20 mouse cellular contexts compared by ENCODE assay signal in the genomic region with DNA sequence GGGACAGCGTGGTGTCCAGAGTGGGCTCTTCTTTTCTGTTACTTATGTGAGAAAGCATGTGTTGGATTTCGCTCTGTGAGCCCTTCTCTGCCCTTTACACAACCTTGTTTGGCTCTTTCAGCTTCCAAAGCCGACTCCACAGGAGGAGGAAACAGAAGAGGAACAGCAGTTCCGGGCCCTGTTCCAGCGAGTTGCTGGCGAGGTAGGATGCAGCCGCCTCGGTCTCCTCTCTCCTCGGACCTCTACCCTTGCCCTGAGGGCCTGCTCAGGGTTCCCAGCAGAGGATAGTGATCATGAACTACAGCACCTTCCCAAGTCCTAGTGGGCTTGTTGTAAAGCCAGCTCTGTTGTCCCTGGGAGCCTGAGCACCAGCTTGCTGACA. TPM values are rescaled to one million over a fixed set of nuclear protein-coding genes. Genes with fewer than 3 reads are reported as not detected.
A peak's percentile ranks its signal among the peaks of the same experiment; 100 is the strongest.
DNase-seq lines count a peak whose midpoint lies in the region; ATAC-seq and TF ChIP-seq lines count a peak whose summit lies in the region.
"Had no signal": no experiment of that assay in that cellular context is flagged by ENCODE, and none has a peak within 500 bp of the region (broad histone marks: within the 10 kb centered on the region; RNA-seq: fewer than 3 reads in every experiment).

No protein-coding gene starts in this region.

- no peaks in the 10 kb centered on the region for H3K36me3 ChIP-seq in heart, embryonic 11.5 days (ENCODE audit: control insufficient read depth, insufficient read depth, low read length)
- no peaks in the 10 kb centered on the region for H3K36me3 ChIP-seq in kidney, embryonic 16.5 days (ENCODE audit: insufficient read depth, low read length)
- H3K36me3 ChIP-seq in lung, postnatal 0 days (ENCODE audit: insufficient read depth, low read length), result no peaks in the 10 kb centered on the region
- H3K36me3 ChIP-seq: embryonic facial prominence, embryonic 12.5 days; heart, embryonic 12.5 days; hindbrain, embryonic 15.5 days; limb, embryonic 15.5 days had no signal

- no peaks in the 10 kb centered on the region for H3K9me3 ChIP-seq in heart, embryonic 11.5 days (replicated peaks; ENCODE audit: control insufficient read depth, low read length)
- H3K9me3 ChIP-seq in kidney, embryonic 16.5 days (ENCODE audit: low read length), result no peaks in the 10 kb centered on the region
- no peaks in the 10 kb centered on the region for H3K9me3 ChIP-seq in lung, postnatal 0 days (ENCODE audit: low read length)
- H3K9me3 ChIP-seq: embryonic facial prominence, embryonic 12.5 days; heart, embryonic 12.5 days; hindbrain, embryonic 15.5 days; limb, embryonic 15.5 days had no signal

- H3K4me3 ChIP-seq in heart, embryonic 11.5 days (ENCODE audit: low read depth, low read length), result no peak overlapping the region
- no peak overlapping the region for H3K4me3 ChIP-seq in kidney, embryonic 16.5 days (ENCODE audit: low read length)
- no peak overlapping the region for H3K4me3 ChIP-seq in lung, postnatal 0 days (ENCODE audit: low read depth, low read length)
- H3K4me3 ChIP-seq: embryonic facial prominence, embryonic 12.5 days; heart, embryonic 12.5 days; hindbrain, embryonic 15.5 days; left cerebral cortex, adult 2 months; limb, embryonic 15.5 days had no signal

- DNase-seq in cerebellum, adult 18-20 months, result peak; percentile 48 to 50
- peak; percentile 75 for DNase-seq in heart, adult 11 months
- no peak for DNase-seq in kidney, adult 11 months
- peak; percentile 10 for DNase-seq in lung, postnatal 0 days (ENCODE audit: low spot score)
- no peak for DNase-seq in lung, postnatal 36 days
- DNase-seq: forebrain, postnatal 0 days; gastrocnemius, postnatal 36 days had no signal

- no peak for TF ChIP-seq EP300 in lung, postnatal 0 days (IDR thresholded peaks at IDR 0.05)

- no peak overlapping the region for H3K27ac ChIP-seq in heart, embryonic 11.5 days (ENCODE audit: low read depth, low read length)
- H3K27ac ChIP-seq in kidney, embryonic 16.5 days (ENCODE audit: low read length), result 0 out of 2 replicates have a peak overlapping the region, but pooled peaks have one; percentile 25
- peak overlapping the region; percentile 47; the same call in 1 of the 2 replicates for H3K27ac ChIP-seq in lung, postnatal 0 days (ENCODE audit: low read length)
- H3K27ac ChIP-seq: embryonic facial prominence, embryonic 12.5 days; hindbrain, embryonic 15.5 days; left cerebral cortex, adult 2 months; limb, embryonic 15.5 days; liver, embryonic 14.5 days had no signal

- TF ChIP-seq CTCF in lung, postnatal 0 days (IDR thresholded peaks at IDR 0.05), result no peak

- 76% methylated on average over 9 of the region's 9 CpGs for WGBS in heart, embryonic 11.5 days (ENCODE audit: insufficient replicate concordance)
- 66% methylated on average over 9 of the region's 9 CpGs for WGBS in kidney, embryonic 16.5 days
- WGBS in lung, postnatal 0 days, result 50% methylated on average over 9 of the region's 9 CpGs

- H3K27me3 ChIP-seq in heart, embryonic 11.5 days (ENCODE audit: control insufficient read depth, insufficient read depth, low read length), result 0 out of 2 replicates have a peak, but pooled peaks cover 6% of the 10 kb centered on the region
- no peaks in the 10 kb centered on the region for H3K27me3 ChIP-seq in kidney, embryonic 16.5 days (ENCODE audit: insufficient read depth, low read length)
- no peaks in the 10 kb centered on the region for H3K27me3 ChIP-seq in lung, postnatal 0 days (replicated peaks; ENCODE audit: insufficient read depth, low read length)
- H3K27me3 ChIP-seq: embryonic facial prominence, embryonic 12.5 days; hindbrain, embryonic 15.5 days had no signal

- H3K9ac ChIP-seq in heart, embryonic 11.5 days (ENCODE audit: low read depth, low read length), result no peak overlapping the region
- H3K9ac ChIP-seq in kidney, embryonic 16.5 days (replicated peaks; ENCODE audit: low read length), result no peak overlapping the region
- H3K9ac ChIP-seq in lung, postnatal 0 days (replicated peaks; ENCODE audit: low read depth), result no peak overlapping the region
- H3K9ac ChIP-seq: embryonic facial prominence, embryonic 12.5 days; forebrain, postnatal 0 days; heart, embryonic 12.5 days; hindbrain, embryonic 15.5 days; limb, embryonic 15.5 days; liver, embryonic 14.5 days; lung, embryonic 14.5 days had no signal

- ATAC-seq in cerebellum, adult (ENCODE audit: insufficient number of reproducible peaks, low FRiP score, low TSS enrichment), result no peak
- ATAC-seq in heart, embryonic 11.5 days (replicated peaks; ENCODE audit: insufficient number of reproducible peaks, low FRiP score, low TSS enrichment), result no peak
- ATAC-seq in kidney, embryonic 16.5 days (ENCODE audit: low FRiP score, low TSS enrichment), result no peak
- peak; percentile 11; the same call in 1 of the 2 replicates for ATAC-seq in lung, postnatal 0 days
- ATAC-seq: forebrain, postnatal 0 days; intestine, embryonic 16.5 days had no signal

- no peaks in the 10 kb centered on the region for H3K4me1 ChIP-seq in heart, embryonic 11.5 days (ENCODE audit: control insufficient read depth, insufficient read depth, low read length)
- H3K4me1 ChIP-seq in kidney, embryonic 16.5 days (ENCODE audit: insufficient read depth, low read length), result no peaks in the 10 kb centered on the region
- no peaks in the 10 kb centered on the region for H3K4me1 ChIP-seq in lung, postnatal 0 days (ENCODE audit: insufficient read depth, low read depth, low read length)
- H3K4me1 ChIP-seq: embryonic facial prominence, embryonic 12.5 days; heart, embryonic 12.5 days; hindbrain, embryonic 15.5 days; limb, embryonic 15.5 days had no signal

- H3K4me2 ChIP-seq in heart, embryonic 11.5 days, result no peak overlapping the region
- no peak overlapping the region for H3K4me2 ChIP-seq in kidney, embryonic 16.5 days (replicated peaks; ENCODE audit: low read depth, low read length)
- H3K4me2 ChIP-seq in lung, postnatal 0 days (replicated peaks; ENCODE audit: low read depth, low read length), result no peak overlapping the region
- H3K4me2 ChIP-seq: embryonic facial prominence, embryonic 12.5 days; heart, embryonic 12.5 days; hindbrain, embryonic 15.5 days; limb, embryonic 15.5 days; lung, embryonic 14.5 days had no signal

RNA-seq across cellular contexts. Expression of a gene that starts 33.1 kb away (rescaled TPM):
- not detected in 2 replicates for polyA plus RNA-seq in heart, embryonic 11.5 days (2014; fragmentation: Nextera tagmentation; extraction: Ambion mirVana)
- not detected in 2 replicates for polyA plus RNA-seq in kidney, embryonic 16.5 days (2015; fragmentation: Nextera tagmentation; extraction: Ambion mirVana)
- 0.11 and 0.16 TPM in 2 replicates for polyA plus RNA-seq in lung, postnatal 0 days (2015; fragmentation: Nextera tagmentation; extraction: Ambion mirVana)
- polyA plus RNA-seq: embryonic facial prominence, embryonic 12.5 days; forebrain, embryonic 11.5 days; liver, embryonic 14.5 days; neural tube, embryonic 11.5 days had no signal

RNA-seq across cellular contexts. Expression of a gene that starts 39.5 kb away (rescaled TPM):
- 0.49 and 0.59 TPM in 2 replicates for polyA plus RNA-seq in heart, embryonic 11.5 days (2014; fragmentation: Nextera tagmentation; extraction: Ambion mirVana)
- 1.5 and 2.2 TPM in 2 replicates for polyA plus RNA-seq in kidney, embryonic 16.5 days (2015; fragmentation: Nextera tagmentation; extraction: Ambion mirVana)
- polyA plus RNA-seq in lung, postnatal 0 days (2015; fragmentation: Nextera tagmentation; extraction: Ambion mirVana), result 101 and 133 TPM in 2 replicates
- polyA plus RNA-seq: forebrain, embryonic 11.5 days had no signal

RNA-seq across cellular contexts. Expression of a gene that starts 54.2 kb away (rescaled TPM):
- polyA plus RNA-seq in heart, embryonic 11.5 days (2014; fragmentation: Nextera tagmentation; extraction: Ambion mirVana), result 38.4 and 42.9 TPM in 2 replicates
- polyA plus RNA-seq in kidney, embryonic 16.5 days (2015; fragmentation: Nextera tagmentation; extraction: Ambion mirVana), result 28.0 and 31.7 TPM in 2 replicates
- polyA plus RNA-seq in lung, postnatal 0 days (2015; fragmentation: Nextera tagmentation; extraction: Ambion mirVana), result 25.2 and 26.0 TPM in 2 replicates

Comparison
In these comparisons a context has a peak if more than half of its experiments do, and no peak if none do; other contexts are left out.
1. DNase-seq: peak in cerebellum, adult 18-20 months (2 of 2), heart, adult 11 months (single experiment) and lung, postnatal 0 days (single experiment); none in kidney, adult 11 months (single experiment) and lung, postnatal 36 days (single experiment).
2. RNA of a gene that starts 39.5 kb away (polyA plus RNA-seq): 101 to 133 TPM in lung, postnatal 0 days; 1.5 to 2.2 TPM in kidney, embryonic 16.5 days and 0.49 to 0.59 TPM in heart, embryonic 11.5 days; every median in the first group is over 10 times any median in the second.